Mouse (Mus musculus) embryonic fibroblast, embryonic 13.5 days (primary cell): ENCODE results near the gene Gm12888. TPM values are rescaled to one million over a fixed set of nuclear protein-coding genes. Genes with fewer than 3 reads are reported as not detected.
"Not testable (repeated sequence)": the region's sequence is repeated elsewhere in the genome, so short reads cannot be mapped to it uniquely, and the experiment has no call there.

Source experiments
- H3K27ac ChIP-seq: 2 replicates; pipeline ENCODE4 v1.5.1; 2012; ENCODE audit warnings: low read length, control low read depth, inconsistent platforms; ENCODE audit not compliant: insufficient read depth
- H3K4me1 ChIP-seq: 2 replicates; pipeline ENCODE4 v1.6.1; 2011; ENCODE audit warnings: low read length; ENCODE audit not compliant: control insufficient read depth, insufficient read depth
- H3K4me3 ChIP-seq: 2 replicates; pipeline ENCODE4 v1.5.1; 2011; ENCODE audit warnings: mild to moderate bottlenecking, control low read depth, low read length; ENCODE audit not compliant: insufficient read depth
- polyA plus RNA-seq: library from polyadenylated mRNA; stranded (reverse); fragments of >200 nt; gene quantifications from 2 replicates; pipeline ENCODE4 v1.2.4, GENCODE M21; 2011; ENCODE audit warnings: low read depth; ENCODE audit not compliant: missing spikeins, insufficient read length

The Gm12888 gene
- polyA plus RNA-seq: not detected in 2 replicates

DNA sequence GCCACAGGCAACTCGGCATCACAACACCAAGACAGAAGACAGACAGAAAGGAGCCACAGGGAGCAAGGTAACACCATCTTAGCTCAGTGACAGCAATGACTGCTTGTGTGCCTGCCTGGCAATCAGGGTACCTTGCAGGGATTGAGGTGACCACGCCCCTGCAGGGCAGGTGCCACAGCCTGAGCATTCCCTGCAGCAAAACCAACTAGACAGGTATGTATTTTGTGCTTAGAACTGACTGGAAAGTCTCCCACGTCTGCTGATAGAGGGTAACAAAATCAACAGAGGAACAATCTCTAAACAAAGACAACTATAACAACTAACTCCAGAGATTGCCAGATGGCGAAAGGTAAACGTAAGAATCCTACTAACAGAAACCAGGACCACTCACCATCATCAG lies at the start of gene Gm12888:
Gm12888 (minus strand) TSS at position 101 of the 400 bp plus-strand sequence.
- not testable (repeated sequence) for H3K27ac ChIP-seq, H3K4me1 ChIP-seq, H3K4me3 ChIP-seq

Other genes starting within 250 kb of the Gm12888 start
- 70.9 and 72.8 TPM in 2 replicates for gene Zmpste24, start 226.7 kb downstream of the Gm12888 start, polyA plus RNA-seq
- not detected in 2 replicates for gene Tmco2, start 215.7 kb downstream of the Gm12888 start, polyA plus RNA-seq
- 29.2 and 30.0 TPM in 2 replicates for gene Rlf, start 109.8 kb downstream of the Gm12888 start, polyA plus RNA-seq
- not detected in 2 replicates for gene Gm12886, start 98.2 kb upstream of the Gm12888 start, polyA plus RNA-seq